Mouse (Mus musculus): ENCODE data around the gene Mcub. TPM values are rescaled to one million over a fixed set of nuclear protein-coding genes. Genes with fewer than 3 reads are reported as not detected.

Gene Mcub
- polyA plus RNA-seq, 1 experiment from 2014 or later: 4.1 TPM

DNA sequence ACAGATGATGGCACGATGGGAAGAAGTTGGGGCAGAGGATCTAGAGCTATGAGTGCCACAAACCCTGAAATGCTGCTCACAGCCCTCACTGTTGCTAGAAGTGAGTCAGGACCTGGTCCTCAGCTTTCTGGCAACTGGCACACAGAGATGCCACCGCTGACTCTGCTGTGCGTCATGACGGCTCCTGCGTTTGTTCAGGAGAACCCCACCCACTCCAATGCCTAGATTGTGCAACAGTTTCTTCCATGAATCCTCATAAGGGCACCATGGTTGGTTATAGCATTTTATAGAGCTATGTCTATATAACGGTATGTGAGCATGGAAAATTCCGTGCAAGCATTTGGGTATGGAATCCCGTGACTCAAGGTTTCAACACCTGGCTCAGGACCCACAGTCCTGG, 5.3 kb downstream of the Mcub start:
- TF ChIP-seq CTCF (IDR thresholded peaks at IDR 0.05; ENCODE audit: low read depth): no peak
- ATAC-seq: no peak
- Histone ChIP-seq H3K36me3 (ENCODE audit: control insufficient read depth, insufficient read depth) (no peaks in the 10 kb centered on the region), H3K27me3 (replicated peaks; ENCODE audit: control insufficient read depth, insufficient read depth, low read length) (peaks cover 8% of the 10 kb centered on the region; the same call in 1 of the 2 replicates), H3K4me2 (replicated peaks; ENCODE audit: low read depth) (no peak overlapping the region), H3K9ac (ENCODE audit: low read depth, low read length) (no peak overlapping the region), H3K4me3 (ENCODE audit: low read depth, low read length) (no peak overlapping the region), H3K9me3 (ENCODE audit: control insufficient read depth) (no peaks in the 10 kb centered on the region), H3K27ac (ENCODE audit: low read depth, low read length) (no peak overlapping the region), H3K4me1 (replicated peaks; ENCODE audit: control insufficient read depth, insufficient read depth, low read length) (no peaks in the 10 kb centered on the region)
- WGBS: 82% methylated on average over 8 of the region's 8 CpGs

DNA sequence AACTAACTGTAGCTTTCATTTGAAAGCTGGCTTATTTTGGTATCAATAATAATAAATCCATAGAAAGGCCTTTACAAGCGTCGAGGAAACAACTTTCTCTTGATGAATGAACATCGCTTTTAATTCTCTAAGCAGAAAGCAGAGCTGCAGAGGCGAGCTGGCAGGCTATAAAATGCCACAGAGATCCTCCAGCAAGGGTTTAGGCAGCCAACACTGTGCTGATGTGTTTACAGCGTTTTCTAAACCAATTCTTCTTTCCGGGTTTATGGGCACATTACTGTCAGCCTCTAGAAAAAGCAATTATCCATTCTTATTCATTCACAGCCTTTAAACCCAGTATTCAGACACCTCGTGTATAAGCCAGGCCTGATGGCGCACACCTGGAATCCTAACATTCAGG, 7.5 kb downstream of the Mcub start:
- Histone ChIP-seq H3K4me1 (replicated peaks; ENCODE audit: control insufficient read depth, insufficient read depth, low read length) (no peaks in the 10 kb centered on the region), H3K36me3 (ENCODE audit: control insufficient read depth, insufficient read depth) (no peaks in the 10 kb centered on the region), H3K4me3 (ENCODE audit: low read depth, low read length) (no peak overlapping the region), H3K9me3 (ENCODE audit: control insufficient read depth) (no peaks in the 10 kb centered on the region), H3K9ac (ENCODE audit: low read depth, low read length) (no peak overlapping the region), H3K4me2 (replicated peaks; ENCODE audit: low read depth) (no peak overlapping the region), H3K27me3 (replicated peaks; ENCODE audit: control insufficient read depth, insufficient read depth, low read length) (no peaks in the 10 kb centered on the region), H3K27ac (ENCODE audit: low read depth, low read length) (no peak overlapping the region)
- no peak for ATAC-seq
- WGBS: 66% methylated on average over 8 of the region's 8 CpGs
- TF ChIP-seq CTCF (IDR thresholded peaks at IDR 0.05; ENCODE audit: low read depth): no peak

- ATAC-seq: no peak
- Histone ChIP-seq H3K27me3 (replicated peaks; ENCODE audit: control insufficient read depth, insufficient read depth, low read length) (no peaks in the 10 kb centered on the region), H3K27ac (ENCODE audit: low read depth, low read length) (no peak overlapping the region), H3K9ac (ENCODE audit: low read depth, low read length) (no peak overlapping the region), H3K4me2 (replicated peaks; ENCODE audit: low read depth) (no peak overlapping the region), H3K4me3 (ENCODE audit: low read depth, low read length) (no peak overlapping the region), H3K36me3 (ENCODE audit: control insufficient read depth, insufficient read depth) (no peaks in the 10 kb centered on the region), H3K4me1 (replicated peaks; ENCODE audit: control insufficient read depth, insufficient read depth, low read length) (no peaks in the 10 kb centered on the region), H3K9me3 (ENCODE audit: control insufficient read depth) (no peaks in the 10 kb centered on the region)
- no peak for TF ChIP-seq CTCF (IDR thresholded peaks at IDR 0.05; ENCODE audit: low read depth)
- WGBS: 84% methylated on average over 4 of the region's 4 CpGs
Observed at GRCm38 (mm10) chr3:129953296-129953695, 16.7 kb downstream of the Mcub start.

GRCm38 (mm10) chr3:129949158-129949773, 20.7 kb downstream of the Mcub start:
- Histone ChIP-seq H3K27me3 (replicated peaks; ENCODE audit: control insufficient read depth, insufficient read depth, low read length) (no peaks in the 10 kb centered on the region), H3K4me3 (ENCODE audit: low read depth, low read length) (no peak overlapping the region), H3K9ac (ENCODE audit: low read depth, low read length) (no peak overlapping the region), H3K4me1 (replicated peaks; ENCODE audit: control insufficient read depth, insufficient read depth, low read length) (no peaks in the 10 kb centered on the region), H3K4me2 (replicated peaks; ENCODE audit: low read depth) (no peak overlapping the region), H3K36me3 (ENCODE audit: control insufficient read depth, insufficient read depth) (no peaks in the 10 kb centered on the region), H3K27ac (ENCODE audit: low read depth, low read length) (no peak overlapping the region), H3K9me3 (ENCODE audit: control insufficient read depth) (no peaks in the 10 kb centered on the region)
- no peak for TF ChIP-seq CTCF (IDR thresholded peaks at IDR 0.05; ENCODE audit: low read depth)
- WGBS: 85% methylated on average over 5 of the region's 5 CpGs
- ATAC-seq: no peak

DNA sequence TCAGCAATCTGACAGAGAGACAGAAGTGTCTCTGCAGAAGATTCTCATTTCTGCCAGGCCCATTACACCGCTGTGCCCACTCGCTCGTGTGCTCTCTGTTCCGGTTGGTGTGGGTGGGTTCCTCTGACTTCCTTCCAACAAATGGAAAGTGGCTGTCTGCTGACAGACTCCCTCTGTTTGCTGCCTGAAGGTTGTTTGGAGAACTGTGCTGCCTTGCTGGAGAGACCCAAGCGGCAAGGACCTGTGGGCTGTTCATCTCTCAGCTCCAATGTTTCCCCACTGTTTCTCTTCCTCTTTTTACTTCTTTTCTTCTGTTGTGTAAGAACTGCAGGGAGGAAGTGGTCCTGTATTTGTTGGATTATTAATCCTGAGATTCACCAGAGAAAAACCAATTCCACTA, 21.6 kb downstream of the Mcub start:
- H3K9ac ChIP-seq (ENCODE audit: low read depth, low read length): no peak overlapping the region
- no peaks in the 10 kb centered on the region for H3K27me3 ChIP-seq (replicated peaks; ENCODE audit: control insufficient read depth, insufficient read depth, low read length)
- no peak overlapping the region for H3K27ac ChIP-seq (ENCODE audit: low read depth, low read length)
- ATAC-seq: no peak
- no peaks in the 10 kb centered on the region for H3K9me3 ChIP-seq (ENCODE audit: control insufficient read depth)
- no peak overlapping the region for H3K4me3 ChIP-seq (ENCODE audit: low read depth, low read length)
- no peaks in the 10 kb centered on the region for H3K4me1 ChIP-seq (replicated peaks; ENCODE audit: control insufficient read depth, insufficient read depth, low read length)
- H3K36me3 ChIP-seq (ENCODE audit: control insufficient read depth, insufficient read depth): no peaks in the 10 kb centered on the region
- no peak for TF ChIP-seq CTCF (IDR thresholded peaks at IDR 0.05; ENCODE audit: low read depth)
- 86% methylated on average over 5 of the region's 5 CpGs for WGBS
- no peak overlapping the region for H3K4me2 ChIP-seq (replicated peaks; ENCODE audit: low read depth)

GRCm38 (mm10) chr3:129946217-129946914, 23.6 kb downstream of the Mcub start:
- TF ChIP-seq CTCF (IDR thresholded peaks at IDR 0.05; ENCODE audit: low read depth): no peak
- no peak for ATAC-seq
- WGBS: 47% methylated on average over 5 of the region's 5 CpGs

More at GRCm38 (mm10) chr3:129946217-129946914, 23.6 kb downstream of the Mcub start:
- H3K4me2 ChIP-seq (replicated peaks; ENCODE audit: low read depth): no peak overlapping the region
- no peaks in the 10 kb centered on the region for H3K27me3 ChIP-seq (replicated peaks; ENCODE audit: control insufficient read depth, insufficient read depth, low read length)
- no peaks in the 10 kb centered on the region for H3K4me1 ChIP-seq (replicated peaks; ENCODE audit: control insufficient read depth, insufficient read depth, low read length)
- no peak overlapping the region for H3K9ac ChIP-seq (ENCODE audit: low read depth, low read length)
- H3K4me3 ChIP-seq (ENCODE audit: low read depth, low read length): no peak overlapping the region
- H3K9me3 ChIP-seq (ENCODE audit: control insufficient read depth): no peaks in the 10 kb centered on the region
- no peak overlapping the region for H3K27ac ChIP-seq (ENCODE audit: low read depth, low read length)
- no peaks in the 10 kb centered on the region for H3K36me3 ChIP-seq (ENCODE audit: control insufficient read depth, insufficient read depth)
